Mouse (Mus musculus): ENCODE measurements around the gene Drd4. TPM values are rescaled to one million over a fixed set of nuclear protein-coding genes. Genes with fewer than 3 reads are reported as not detected.
A peak's percentile ranks its signal among the peaks of the same experiment; 100 is the strongest.
"Not testable (repeated sequence)": the region's sequence is repeated elsewhere in the genome, so short reads cannot be mapped to it uniquely, and the experiment has no call there.

Drd4 gene
- total RNA-seq (2021): under 1 TPM in 1 of 2 experiments, not detected in 1; 0.31 TPM
- polyA plus RNA-seq (2012; rRNA removed): 0.62 and 12.1 TPM in 2 replicates
- long read RNA-seq: 0 reads

DNA sequence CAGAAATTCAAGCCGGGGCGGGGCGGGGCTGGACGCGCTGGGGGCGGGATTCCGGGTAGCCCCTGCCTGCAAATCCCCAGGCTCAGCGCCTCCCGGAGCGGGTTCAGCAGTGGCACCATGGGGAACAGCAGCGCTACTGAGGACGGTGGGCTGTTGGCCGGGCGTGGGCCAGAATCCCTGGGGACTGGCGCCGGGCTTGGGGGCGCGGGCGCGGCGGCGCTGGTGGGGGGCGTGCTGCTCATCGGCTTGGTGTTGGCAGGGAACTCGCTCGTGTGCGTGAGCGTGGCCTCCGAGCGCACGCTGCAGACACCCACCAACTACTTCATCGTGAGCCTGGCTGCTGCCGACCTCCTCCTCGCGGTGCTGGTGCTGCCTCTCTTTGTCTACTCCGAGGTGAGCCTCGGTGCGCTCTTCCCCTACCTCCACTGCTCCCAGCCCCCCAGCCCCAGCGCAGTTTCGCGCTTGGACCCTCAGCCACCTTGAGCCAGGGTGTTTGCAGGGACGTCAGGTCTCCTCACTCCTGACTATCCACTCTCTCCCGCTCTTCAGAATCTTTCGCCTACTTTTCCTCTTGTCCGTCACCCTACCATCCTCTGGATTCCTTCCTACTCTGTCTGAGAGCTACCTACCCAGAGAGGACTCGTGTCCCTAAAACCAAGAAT is at the start of gene Drd4:
Drd4 (plus strand) TSS at position 86 of the 662 bp plus-strand sequence.
- no peak for DNase-seq

DNA sequence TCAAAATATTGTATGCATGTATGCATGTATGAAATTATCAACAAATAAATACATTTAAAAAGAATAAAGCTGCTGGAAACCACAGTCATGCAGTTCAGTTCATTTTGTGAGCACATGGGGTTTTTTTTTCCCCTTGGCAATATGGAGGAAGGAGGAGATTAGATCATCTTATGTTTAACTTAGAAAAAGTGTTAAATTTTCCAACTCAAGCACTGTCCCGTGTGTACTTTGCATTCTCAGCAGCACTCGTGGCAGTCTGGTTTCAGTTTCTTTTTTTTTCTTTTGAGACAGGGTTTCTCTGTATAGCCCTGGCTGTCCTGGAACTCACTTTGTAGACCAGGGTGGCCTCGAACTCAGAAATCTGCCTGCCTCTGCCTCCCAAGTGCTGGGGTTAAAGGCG is 41.3 kb upstream of the Drd4 start:
- DNase-seq: not testable (repeated sequence)

DNA sequence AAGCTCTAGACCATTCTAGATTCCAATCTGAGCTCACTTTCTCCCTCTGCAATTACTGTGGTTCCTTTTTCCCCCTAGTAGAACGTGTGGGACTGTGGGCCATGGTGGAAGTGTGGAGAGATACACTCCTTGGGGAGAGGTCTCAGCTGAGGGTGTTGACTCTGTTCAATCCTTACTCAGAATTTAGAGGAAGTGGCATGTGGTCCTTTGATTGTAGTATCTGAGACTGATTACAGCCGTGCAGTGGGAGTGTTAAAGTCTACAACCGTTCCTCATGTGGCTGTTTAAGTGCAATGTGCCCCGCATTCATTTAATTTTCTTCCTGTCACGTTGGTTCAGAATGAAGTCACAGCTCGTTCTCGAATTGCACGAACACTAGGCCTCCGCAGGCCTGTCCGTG is 35.6 kb upstream of the Drd4 start:
- DNase-seq: no peak

DNA sequence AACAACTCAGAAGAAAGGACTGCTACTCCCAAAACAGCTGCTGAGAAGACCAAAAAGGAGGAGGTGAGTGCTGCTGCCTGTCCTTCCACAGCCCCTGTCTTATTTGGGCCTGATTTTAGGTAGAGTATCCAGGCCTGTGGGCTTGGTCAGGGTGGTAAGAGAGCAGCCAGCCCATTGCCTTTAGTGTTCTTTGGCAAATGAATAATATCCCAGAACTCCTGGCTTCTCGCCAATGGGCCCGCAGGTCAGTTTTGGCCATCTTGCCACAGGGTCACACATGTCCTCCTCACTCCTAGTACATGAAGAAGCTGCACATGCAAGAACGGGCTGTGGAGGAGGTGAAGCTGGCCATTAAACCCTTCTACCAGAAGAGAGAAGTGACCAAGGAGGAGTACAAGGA is 30.3 kb upstream of the Drd4 start:
- DNase-seq: no peak

DNA sequence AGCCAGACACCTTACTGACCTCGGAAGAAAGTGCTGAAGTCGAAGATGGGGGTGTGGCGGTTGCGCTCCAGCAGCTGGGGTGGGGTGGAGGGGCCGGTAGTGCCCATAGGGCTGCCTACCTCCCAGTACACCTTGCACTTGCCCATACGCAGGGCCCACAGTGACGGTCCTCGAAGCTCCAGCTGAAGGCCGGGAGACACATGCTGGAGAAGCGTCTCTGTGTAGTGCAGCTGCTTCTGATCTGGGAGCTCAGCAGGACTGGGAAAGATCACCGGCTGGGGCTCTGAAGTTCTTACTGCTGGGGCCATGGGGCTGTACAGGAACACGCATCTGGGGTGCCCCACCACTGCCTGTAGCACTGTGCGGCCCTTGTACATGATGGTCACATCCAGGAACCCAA is 28.2 kb upstream of the Drd4 start:
- DNase-seq: no peak

DNA sequence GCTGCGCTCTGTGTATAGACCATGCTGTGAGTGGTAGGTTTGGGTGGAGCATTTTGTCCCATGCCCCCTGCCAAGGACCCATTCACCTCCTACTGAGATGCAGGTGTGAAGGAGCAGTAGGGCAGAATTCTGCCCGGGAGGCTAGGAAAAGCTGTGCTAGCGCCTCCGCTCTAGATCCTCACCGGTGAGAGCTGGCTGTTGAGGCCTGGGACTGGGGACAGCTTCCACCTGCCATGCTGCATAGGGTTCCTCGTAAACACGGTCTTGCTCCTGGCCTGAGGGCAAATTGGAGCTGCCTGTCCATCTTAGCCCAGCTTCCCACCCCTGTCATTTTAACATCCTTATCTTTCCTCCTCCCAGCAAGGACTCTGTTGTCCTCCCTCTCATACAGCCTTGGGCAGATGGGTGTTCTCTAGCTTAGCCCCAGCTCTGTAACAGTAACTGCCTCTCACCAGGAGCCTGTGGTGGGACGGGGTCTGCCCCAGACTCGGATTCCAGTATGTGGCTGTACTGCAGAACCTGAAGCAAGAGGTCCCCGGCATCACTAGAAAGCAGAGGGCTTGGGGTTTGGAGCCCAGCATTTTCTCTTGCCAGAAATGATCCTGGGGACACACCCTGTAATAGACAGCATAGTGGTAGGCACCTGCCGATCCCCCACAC is 27.6 kb upstream of the Drd4 start:
- no peak for DNase-seq

DNA sequence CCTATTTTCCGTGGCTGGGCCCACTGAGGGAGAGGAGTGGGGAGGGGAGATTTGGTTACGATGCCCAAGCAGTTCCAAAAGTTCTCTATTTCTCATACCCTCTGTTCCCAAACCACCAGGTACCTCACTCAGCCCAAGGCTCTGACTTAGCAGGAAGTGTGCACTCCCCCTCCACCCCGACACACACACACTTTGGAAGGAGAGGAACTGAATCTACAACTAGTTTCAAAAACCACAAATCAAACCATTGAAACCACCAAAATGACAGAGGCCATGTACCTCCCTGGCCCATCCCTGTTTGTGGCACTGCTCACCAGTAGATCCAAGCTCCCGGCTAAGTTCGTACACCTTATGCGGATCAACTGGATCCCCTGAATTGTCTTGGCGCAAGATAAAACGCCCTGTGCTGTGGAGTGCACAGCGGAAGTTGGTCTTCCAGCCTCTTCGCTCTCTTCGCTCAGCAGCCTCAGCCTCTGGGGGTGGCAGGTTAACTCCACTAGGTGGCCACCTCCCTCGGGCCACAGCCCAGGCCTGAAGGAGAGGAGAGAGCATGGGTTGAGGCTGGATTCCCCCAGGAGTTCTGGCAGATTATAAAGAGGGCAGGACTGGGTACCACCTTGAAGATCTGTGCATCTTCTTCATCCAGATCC is 26.9 kb upstream of the Drd4 start:
- DNase-seq: peak; percentile 64

DNA sequence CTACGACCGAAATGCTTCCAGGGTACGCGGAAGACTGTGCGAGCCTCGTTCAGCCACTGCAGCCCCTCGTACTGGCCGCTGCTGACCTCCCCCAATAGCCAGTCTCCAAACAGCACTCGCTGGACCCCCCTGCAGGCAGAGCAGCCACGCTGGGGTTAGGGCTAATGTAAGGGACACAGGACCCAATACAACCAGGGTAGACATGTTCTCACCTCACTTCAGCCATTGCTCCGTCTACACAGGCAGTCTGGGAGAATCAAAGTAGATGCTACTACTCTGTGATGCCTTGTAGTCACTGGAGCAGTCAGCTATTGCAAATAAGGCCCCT is 26.4 kb upstream of the Drd4 start:
- no peak for DNase-seq

DNA sequence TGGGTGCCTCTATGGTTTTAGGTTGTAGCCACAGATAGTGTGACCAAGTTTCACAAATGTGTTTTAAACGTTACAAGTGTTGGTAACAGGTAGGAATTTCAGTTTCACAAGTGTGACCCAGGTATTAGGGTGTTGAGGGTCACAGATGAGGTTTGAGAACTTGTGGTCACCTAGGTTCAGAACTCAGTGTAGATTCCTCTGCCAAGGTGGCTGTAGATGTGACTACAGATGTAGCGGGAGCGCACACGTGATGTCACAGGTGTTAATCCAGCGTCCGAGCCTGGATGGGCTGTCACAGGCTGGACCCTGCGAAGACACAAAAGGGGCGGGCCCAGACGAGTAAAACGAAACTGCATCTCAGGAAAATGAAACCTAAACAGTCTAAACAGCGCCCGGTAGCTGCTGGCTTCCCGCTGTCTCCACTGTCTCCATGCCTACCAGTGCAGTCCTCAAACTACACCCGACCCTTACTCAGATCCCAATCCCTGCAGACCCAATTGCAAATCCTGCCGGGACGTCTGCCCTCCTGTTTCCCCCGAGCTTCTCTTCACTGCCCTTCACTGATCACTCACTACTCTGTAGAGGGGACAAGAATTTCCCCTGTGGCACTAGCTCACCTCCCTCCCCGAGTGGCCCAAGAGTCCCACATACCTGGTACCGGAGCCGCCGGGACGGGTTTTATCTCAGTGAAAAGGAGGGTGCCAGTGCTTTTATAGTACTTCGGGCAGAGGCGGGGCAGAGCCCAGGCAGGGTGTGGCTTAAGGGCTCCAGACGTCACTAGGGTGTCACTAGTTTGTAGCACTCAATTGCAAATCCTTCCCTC is 25.9 kb upstream of the Drd4 start, which contains the start of gene Irf7:
Irf7 (minus strand) TSS at position 743 of the 823 bp plus-strand sequence.
- peak; percentile 82 for DNase-seq

DNA sequence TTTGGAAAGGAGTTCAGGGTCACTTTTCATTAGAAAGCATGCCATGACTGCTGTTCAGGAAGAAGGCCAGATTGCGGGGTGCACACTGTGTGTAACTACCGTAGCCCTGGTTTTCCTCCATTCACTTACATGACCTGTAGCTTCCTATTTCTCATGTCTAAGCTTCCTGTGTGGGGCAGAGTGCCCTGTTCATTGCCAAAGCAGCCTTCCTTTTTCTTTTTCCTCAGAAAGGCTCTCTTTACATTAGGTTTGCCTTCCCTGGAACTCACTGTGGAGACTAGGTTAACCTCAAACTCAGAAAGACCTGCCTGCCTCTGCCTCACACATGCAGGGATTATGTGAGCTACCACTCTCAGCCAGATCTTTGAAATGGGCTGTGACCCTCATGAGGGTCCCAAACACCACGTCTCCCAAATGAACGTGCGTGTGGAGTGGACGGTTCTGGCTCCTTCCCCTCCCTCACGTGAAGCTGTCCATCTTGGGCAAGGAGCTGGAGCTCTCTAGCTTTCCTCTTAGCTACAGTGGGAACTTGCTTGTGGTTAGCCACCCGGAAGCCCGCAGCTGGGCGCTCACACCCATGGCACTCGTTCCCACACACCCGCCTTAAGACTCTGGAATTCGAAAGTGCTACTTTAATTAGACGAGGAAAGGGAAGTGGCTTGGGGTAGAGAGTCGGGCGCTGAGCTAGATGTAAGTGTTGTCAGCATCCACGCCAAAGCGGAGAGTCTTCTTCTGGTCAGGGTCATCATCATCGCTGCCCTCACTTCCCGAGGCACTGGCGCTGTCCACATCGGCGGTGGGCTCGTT is 23.1 kb upstream of the Drd4 start:
- no peak for DNase-seq

DNA sequence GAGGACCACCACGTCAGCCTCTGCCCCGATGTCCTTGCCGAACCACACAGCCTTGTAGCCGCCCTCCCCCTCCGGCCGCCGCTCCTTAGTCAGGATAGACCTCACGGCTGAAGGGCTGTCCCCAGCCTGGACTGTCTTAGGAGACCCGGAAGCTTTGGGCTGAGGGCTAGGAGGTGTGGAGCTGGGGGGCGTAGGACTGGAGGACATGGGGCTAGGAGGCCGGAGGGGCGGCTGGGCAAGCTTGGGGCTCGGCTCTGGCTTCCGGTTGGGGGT is 22.6 kb upstream of the Drd4 start:
- no peak for DNase-seq

DNA sequence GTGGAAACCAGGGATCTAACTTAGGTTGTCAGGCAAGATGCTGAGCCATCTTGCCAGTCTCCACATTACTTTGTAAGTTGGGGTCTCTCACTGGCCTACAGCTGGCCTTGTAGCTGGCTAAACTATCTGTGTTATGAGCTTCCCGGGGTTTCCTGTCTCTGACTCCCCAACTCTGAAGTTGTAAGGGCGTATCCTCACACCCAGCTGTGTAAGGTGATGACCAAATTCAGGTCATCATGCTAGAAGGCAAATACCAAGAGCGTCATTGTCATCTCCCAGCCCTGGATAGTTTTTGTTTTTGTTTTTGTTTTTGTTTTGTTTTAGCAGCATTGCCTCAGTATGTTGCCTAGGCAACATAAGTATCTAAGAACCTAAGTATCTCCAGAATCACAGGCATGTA is 21.2 kb upstream of the Drd4 start:
- no peak for DNase-seq

DNA sequence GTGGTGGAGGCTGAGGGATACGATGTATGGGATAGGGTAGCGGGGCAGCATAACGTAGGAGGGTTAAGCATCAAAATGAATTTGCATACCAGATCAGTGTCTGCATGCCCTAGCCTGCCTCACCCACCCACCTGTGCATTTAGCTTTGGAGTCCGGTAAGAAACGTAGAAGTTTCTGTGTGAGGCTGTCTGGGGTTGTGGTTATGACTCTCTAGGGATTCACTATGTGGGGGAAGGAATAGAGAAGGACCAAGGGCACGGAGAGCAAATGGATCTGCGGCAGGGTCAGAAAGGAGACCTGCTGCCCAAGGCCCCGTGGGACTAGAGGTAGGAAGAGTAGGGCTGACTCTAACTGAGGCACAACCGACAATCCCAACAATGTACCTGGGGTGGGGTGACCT is 16.4 kb upstream of the Drd4 start:
- no peak for DNase-seq

DNA sequence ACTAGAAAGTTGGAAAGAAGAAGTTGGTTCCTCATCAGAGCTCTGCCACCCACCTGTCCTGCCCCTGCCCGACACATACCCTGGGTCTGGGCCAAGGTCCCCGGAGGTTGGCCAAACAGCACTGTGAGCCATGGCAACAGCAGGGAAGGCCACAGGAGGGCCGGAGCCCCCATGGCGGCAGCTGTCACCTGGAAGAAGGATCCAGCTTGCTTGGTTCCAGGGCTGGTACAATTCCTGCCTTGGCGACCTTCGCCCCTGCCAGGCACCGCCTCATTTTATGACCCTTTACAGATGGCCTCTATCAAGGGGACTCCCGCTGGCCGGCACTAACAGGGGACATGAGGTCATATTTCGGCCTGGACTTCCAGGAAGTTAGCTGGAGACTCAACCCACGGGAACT is 15.3 kb upstream of the Drd4 start, which contains the start of gene Cdhr5:
Cdhr5 (minus strand) TSS at position 241 of the 400 bp plus-strand sequence.
- DNase-seq: peak; percentile 51

DNA sequence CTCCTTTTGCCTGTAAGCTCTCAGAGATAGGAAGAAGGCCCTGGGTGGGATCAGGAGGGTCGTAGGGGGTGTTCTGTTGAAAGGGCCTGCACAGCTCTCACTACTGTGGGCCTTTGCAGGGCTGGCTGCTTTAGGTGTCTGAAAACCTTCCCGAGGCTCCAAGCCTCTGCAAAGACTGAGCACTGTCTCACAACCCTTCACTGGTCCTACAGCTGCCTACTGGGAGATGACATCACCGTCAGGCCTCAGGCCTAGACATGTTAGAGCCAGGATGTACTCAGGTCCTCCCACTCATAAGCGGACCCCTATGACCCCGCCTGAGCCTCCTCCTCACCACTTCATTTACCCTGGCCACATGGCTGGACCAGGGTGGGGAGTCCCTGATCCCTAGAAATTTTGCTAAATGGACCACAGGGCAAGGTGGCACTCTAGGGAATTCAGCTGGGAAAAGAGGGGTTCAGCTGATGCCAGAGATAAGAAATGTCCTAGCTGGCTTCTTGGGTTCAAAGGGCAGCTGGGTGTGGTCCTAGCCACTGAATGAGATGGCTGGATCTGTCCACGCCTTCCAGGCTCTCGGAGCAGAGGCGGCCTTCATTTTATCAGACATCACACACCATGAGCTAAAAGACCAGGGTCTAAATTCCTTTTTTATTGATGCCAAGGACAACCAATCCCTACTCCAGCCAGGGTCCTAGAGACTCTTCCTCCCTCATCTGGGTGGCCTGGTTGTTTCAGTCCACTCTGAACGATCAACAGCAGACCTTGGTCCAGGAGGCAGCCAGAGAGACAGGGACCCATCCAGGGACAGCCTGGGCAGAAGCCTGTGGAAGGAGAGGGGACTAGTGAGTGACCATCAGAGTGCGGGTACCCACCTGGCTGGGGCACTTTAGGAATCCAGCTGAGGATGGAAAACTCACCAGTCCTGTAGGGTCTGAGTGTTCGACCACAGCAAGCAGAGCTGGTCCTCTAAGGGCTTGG is 13.8 kb upstream of the Drd4 start:
- no peak for DNase-seq

DNA sequence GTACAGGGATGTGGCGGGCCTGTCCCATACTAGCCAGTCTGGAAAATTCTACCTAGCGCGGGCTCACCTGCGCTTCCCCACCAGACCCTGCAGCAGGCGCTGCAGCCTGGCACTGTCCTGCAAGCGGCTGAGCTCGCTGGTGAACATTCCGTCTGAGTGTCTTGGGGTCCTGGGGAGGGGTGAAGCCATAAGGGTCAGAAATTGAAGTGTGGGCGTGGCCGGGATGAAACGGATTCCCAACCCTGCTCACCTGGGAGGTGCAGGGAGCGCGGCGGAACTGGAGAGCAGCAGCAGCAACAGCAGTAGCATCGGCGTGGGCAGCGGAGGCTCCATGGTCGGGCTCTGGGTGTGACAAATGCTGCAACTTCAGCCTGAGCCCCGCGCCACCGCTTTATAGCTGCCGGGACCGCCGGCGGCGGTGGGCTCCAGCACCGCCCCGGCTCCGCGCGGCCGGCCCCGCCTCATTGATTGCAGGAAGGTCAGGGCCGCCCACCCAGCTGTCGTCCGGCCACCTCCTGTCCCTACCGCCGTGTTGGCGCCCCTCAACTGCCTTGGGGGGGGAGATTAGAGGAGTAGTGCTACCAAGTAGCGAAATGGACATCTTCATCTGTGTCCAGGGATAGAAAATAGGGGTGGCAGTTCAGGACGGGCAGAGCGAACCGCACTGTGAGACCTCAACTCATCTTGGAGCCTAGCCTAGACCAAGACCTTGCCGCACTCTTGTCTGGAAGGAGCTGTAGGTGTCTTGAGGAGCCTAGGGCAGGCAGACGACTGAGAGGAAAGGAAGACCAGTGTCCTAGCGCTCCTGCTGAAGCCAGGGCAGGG is 12.8 kb upstream of the Drd4 start, which contains the start of gene Sct:
Sct (minus strand) TSS at position 368 of the 825 bp plus-strand sequence.
- no peak for DNase-seq

DNA sequence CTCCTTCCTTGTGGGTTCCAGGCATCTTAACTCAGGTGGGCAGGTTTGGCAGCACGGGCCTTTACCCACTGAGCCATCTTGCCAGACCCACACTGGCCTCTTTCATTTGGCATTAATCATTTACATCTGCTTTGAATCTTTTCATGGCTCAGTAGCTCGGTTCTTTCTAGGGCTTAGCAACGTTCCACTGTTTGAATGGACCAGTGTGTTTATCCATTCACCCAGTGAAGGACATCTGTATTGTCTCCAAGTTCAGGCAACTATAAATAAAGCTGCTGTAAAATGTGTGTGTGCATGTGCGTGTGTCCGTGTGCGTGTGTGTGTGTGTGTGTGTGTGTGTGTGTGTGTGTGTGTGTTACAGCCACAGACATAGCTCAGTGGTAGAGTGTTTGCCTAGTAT is 10.4 kb upstream of the Drd4 start:
- no peak for DNase-seq

DNA sequence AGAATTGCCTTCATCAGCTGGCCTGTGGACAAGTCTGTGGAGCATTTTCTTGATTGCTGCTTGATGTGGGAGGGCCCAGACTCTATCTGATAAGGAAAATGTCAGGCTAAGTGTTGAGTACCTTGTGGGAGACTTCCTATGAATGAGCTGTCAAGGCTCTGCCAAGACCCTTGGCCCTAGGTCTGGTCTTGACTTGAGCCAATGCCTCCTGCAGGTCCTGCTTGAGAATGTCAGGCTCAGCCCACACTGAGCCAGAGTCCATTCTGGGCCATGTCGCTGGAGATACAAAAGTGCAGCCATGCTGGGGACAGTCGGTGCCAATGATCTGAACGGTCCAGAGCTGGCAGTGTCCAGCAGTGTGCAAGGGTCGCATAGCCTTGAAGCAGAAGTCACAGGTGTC is 9.1 kb upstream of the Drd4 start:
- no peak for DNase-seq

DNA sequence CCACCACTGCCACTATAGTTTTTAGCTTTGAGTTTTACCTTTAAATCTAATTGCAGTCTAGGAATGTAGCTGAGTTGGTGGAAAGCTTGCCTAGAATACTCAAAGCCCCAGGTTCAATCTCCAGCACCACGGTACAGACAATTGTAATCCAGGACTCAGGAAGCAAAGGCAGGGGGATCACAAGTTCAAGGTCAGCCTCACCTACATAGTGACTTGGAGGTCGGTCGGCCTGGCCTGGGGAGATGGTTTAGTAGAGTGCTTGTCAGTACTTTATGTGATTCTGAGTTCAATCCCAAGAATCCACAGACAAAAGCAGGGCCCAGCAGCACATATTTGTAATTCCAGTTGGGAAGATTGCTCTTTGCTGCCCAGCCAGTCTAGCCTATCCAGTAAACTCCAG is 3.8 kb upstream of the Drd4 start:
- no peak for DNase-seq

Data from adrenal gland, adult 2 months (tissue).